Mouse (Mus musculus) E14TG2a.4 (cell line): ENCODE measurements around the gene Stx8.

Source experiments
- CTCF ChIP-seq: conservative IDR thresholded peaks from 2 replicates; pipeline ENCODE4 v1.5.1; 2014; ENCODE audit warnings: low read length
- NANOG ChIP-seq: IDR thresholded peaks from 2 replicates; pipeline ENCODE4 v1.6.1; 2014; ENCODE audit warnings: borderline replicate concordance, low read length, mixed read lengths
- POU5F1 ChIP-seq: IDR thresholded peaks from 2 replicates; pipeline ENCODE4 v1.6.1; 2014; ENCODE audit warnings: low read length, borderline replicate concordance

DNA sequence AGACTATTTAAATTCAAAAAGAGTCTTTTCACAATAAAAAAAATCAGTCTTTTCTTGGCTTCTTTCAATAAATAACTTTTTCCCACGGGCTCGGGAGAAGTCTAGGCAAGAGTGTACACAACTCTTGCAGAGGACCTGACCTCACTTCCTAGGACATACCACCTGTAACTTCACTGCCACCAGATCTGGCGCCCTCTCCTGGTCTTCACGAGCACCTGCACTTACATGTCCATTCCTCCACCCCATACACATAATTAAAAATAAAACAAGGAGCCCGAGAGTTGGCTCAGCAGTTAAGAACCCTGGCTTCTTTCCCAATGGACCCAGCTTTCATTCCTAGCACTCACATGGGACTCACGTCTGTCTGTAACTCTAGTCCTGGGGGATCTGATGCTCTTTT lies 1.9 kb upstream of the Stx8 start:
- TF ChIP-seq CTCF, result peak; percentile 76
- no peak for TF ChIP-seq NANOG
- TF ChIP-seq POU5F1, result no peak
